ENCODE assay signal across 13 mouse cellular contexts in the genomic region with DNA sequence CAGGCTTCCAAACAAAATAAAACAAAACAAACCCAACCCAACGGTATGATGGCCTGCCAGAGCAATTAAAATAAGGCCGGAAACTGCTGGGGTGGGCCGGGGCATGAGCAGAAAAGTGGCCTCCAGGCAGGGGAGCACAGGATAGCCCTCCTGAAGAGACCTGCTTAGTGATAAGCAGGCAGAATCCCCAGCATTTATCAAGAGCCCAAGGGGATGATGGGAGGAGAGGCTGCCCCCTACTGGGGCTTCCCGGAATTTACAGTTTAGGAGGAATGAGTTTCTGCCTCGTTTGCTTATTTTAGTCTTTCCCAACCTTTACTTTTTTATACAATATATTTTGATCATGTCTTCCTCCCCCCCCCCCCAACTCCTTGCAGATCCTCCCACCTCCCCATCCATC. TPM values are rescaled to one million over a fixed set of nuclear protein-coding genes. Genes with fewer than 3 reads are reported as not detected.
DNase-seq lines count a peak whose midpoint lies in the region; ATAC-seq and TF ChIP-seq lines count a peak whose summit lies in the region.
"Had no signal": no experiment of that assay in that cellular context is flagged by ENCODE, and none has a peak within 500 bp of the region (broad histone marks: within the 10 kb centered on the region; RNA-seq: fewer than 3 reads in every experiment).

No protein-coding gene starts in this region.

- no peaks in the 10 kb centered on the region for H3K36me3 ChIP-seq in forebrain, embryonic 11.5 days (ENCODE audit: control insufficient read depth, insufficient read depth, low read length)
- no peaks in the 10 kb centered on the region for H3K36me3 ChIP-seq in forebrain, embryonic 14.5 days (ENCODE audit: control insufficient read depth, insufficient read depth, low read length)
- no peaks in the 10 kb centered on the region for H3K36me3 ChIP-seq in liver, embryonic 14.5 days (replicated peaks; ENCODE audit: control insufficient read depth, insufficient read depth, low read depth)
- no peaks in the 10 kb centered on the region for H3K36me3 ChIP-seq in liver, embryonic 12.5 days
- H3K36me3 ChIP-seq: forebrain, embryonic 15.5 days; limb, embryonic 15.5 days; neural tube, embryonic 12.5 days had no signal

- no peak overlapping the region for H3K27ac ChIP-seq in forebrain, embryonic 11.5 days (ENCODE audit: low read depth, low read length)
- no peak overlapping the region for H3K27ac ChIP-seq in forebrain, embryonic 14.5 days (ENCODE audit: low read depth, low read length)
- no peak overlapping the region for H3K27ac ChIP-seq in liver, embryonic 14.5 days
- H3K27ac ChIP-seq in liver, embryonic 12.5 days, result no peak overlapping the region
- H3K27ac ChIP-seq: forebrain, embryonic 15.5 days; limb, embryonic 15.5 days; neural tube, embryonic 12.5 days had no signal

- no peak overlapping the region for H3K4me2 ChIP-seq in forebrain, embryonic 11.5 days (ENCODE audit: low read depth, low read length, severe bottlenecking)
- H3K4me2 ChIP-seq in forebrain, embryonic 14.5 days (ENCODE audit: low read length), result no peak overlapping the region
- no peak overlapping the region for H3K4me2 ChIP-seq in liver, embryonic 14.5 days (ENCODE audit: low read depth)
- no peak overlapping the region for H3K4me2 ChIP-seq in liver, embryonic 12.5 days
- H3K4me2 ChIP-seq: forebrain, embryonic 15.5 days; limb, embryonic 15.5 days; neural tube, embryonic 12.5 days had no signal

- no peak overlapping the region for H3K9ac ChIP-seq in forebrain, embryonic 11.5 days (ENCODE audit: low read length)
- H3K9ac ChIP-seq in forebrain, embryonic 14.5 days (ENCODE audit: low read length), result no peak overlapping the region
- H3K9ac ChIP-seq in liver, embryonic 14.5 days (replicated peaks), result no peak overlapping the region
- H3K9ac ChIP-seq in liver, embryonic 12.5 days, result no peak overlapping the region
- H3K9ac ChIP-seq: forebrain, embryonic 15.5 days; limb, embryonic 15.5 days; neural tube, embryonic 12.5 days had no signal

- 92% methylated on average over 5 of the region's 5 CpGs for WGBS in forebrain, embryonic 11.5 days
- 88% methylated on average over 5 of the region's 5 CpGs for WGBS in forebrain, embryonic 14.5 days
- WGBS in liver, embryonic 14.5 days (ENCODE audit: insufficient replicate concordance), result 65% methylated on average over 5 of the region's 5 CpGs
- 62% methylated on average over 5 of the region's 5 CpGs for WGBS in liver, embryonic 12.5 days (ENCODE audit: insufficient replicate concordance)

- ATAC-seq in forebrain, embryonic 11.5 days (replicated peaks; ENCODE audit: low FRiP score), result no peak
- ATAC-seq in forebrain, embryonic 14.5 days, result no peak
- ATAC-seq in liver, embryonic 14.5 days (ENCODE audit: insufficient read depth), result no peak
- ATAC-seq in liver, embryonic 12.5 days, result no peak
- ATAC-seq: forebrain, embryonic 15.5 days had no signal

- no peaks in the 10 kb centered on the region for H3K27me3 ChIP-seq in forebrain, embryonic 11.5 days (ENCODE audit: control insufficient read depth, insufficient read depth, low read length)
- H3K27me3 ChIP-seq in forebrain, embryonic 14.5 days (replicated peaks; ENCODE audit: control insufficient read depth, insufficient read depth, low read length), result no peaks in the 10 kb centered on the region
- no peaks in the 10 kb centered on the region for H3K27me3 ChIP-seq in liver, embryonic 14.5 days (ENCODE audit: control insufficient read depth, insufficient read depth, low read length)
- H3K27me3 ChIP-seq in liver, embryonic 12.5 days (replicated peaks), result peaks cover 16% of the 10 kb centered on the region
- H3K27me3 ChIP-seq: forebrain, embryonic 15.5 days; neural tube, embryonic 12.5 days had no signal

- no peak for TF ChIP-seq POLR2A in brain, embryonic 14.5 days (IDR thresholded peaks at IDR 0.05; ENCODE audit: borderline replicate concordance, extremely low read depth, insufficient read depth, insufficient read length, poor library complexity, severe bottlenecking)

- peak; percentile 57 for TF ChIP-seq CTCF in liver, embryonic 14.5 days (IDR thresholded peaks at IDR 0.05; ENCODE audit: low read depth)
- peak; percentile 34; the same call in 1 of the 2 replicates for TF ChIP-seq CTCF in brain, embryonic 14.5 days (IDR thresholded peaks at IDR 0.05; ENCODE audit: borderline replicate concordance, extremely low read depth, insufficient read depth, insufficient read length)

- DNase-seq in forebrain, embryonic 11.5 days (ENCODE audit: low spot score), result peak; percentile 51
- DNase-seq in forebrain, embryonic 14.5 days (ENCODE audit: low spot score), result no peak
- no peak for DNase-seq in liver, embryonic 14.5 days (ENCODE audit: low read depth in 3 of 3, low spot score in 3 of 3)
- DNase-seq in CD4-positive helper T cell, adult 2 months (ENCODE audit: low read depth, low spot score), result peak; percentile 10
- DNase-seq in brain, embryonic 14.5 days (ENCODE audit: low read depth), result no peak
- no peak for DNase-seq in urinary bladder, postnatal 25 days (ENCODE audit: low spot score)
- DNase-seq in frontal cortex, adult 2 months (ENCODE audit: extremely low spot score in 1 of 2, low spot score in 1 of 2), result no peak

- TF ChIP-seq EP300 in liver, embryonic 14.5 days (IDR thresholded peaks at IDR 0.05; ENCODE audit: low read depth), result no peak

- no peak overlapping the region for H3K4me3 ChIP-seq in forebrain, embryonic 11.5 days (ENCODE audit: low read depth, low read length)
- H3K4me3 ChIP-seq in forebrain, embryonic 14.5 days (ENCODE audit: low read depth, low read length), result no peak overlapping the region
- no peak overlapping the region for H3K4me3 ChIP-seq in liver, embryonic 14.5 days (ENCODE audit: insufficient read depth in 1 of 2, low read depth in 2 of 2, low read length in 2 of 2)
- H3K4me3 ChIP-seq in liver, embryonic 12.5 days, result no peak overlapping the region
- H3K4me3 ChIP-seq: forebrain, embryonic 15.5 days; limb, embryonic 15.5 days; neural tube, embryonic 12.5 days had no signal

- no peaks in the 10 kb centered on the region for H3K4me1 ChIP-seq in forebrain, embryonic 11.5 days (replicated peaks; ENCODE audit: control insufficient read depth, insufficient read depth, low read length)
- no peaks in the 10 kb centered on the region for H3K4me1 ChIP-seq in forebrain, embryonic 14.5 days (ENCODE audit: control insufficient read depth, insufficient read depth, low read length)
- H3K4me1 ChIP-seq in liver, embryonic 14.5 days (replicated peaks; ENCODE audit: control insufficient read depth in 2 of 2, insufficient read depth in 2 of 2, low read length in 1 of 2), result no peaks in the 10 kb centered on the region
- H3K4me1 ChIP-seq in liver, embryonic 12.5 days, result no peaks in the 10 kb centered on the region
- H3K4me1 ChIP-seq: forebrain, embryonic 15.5 days had no signal

- H3K9me3 ChIP-seq in forebrain, embryonic 11.5 days (ENCODE audit: control insufficient read depth, low read length), result no peaks in the 10 kb centered on the region
- H3K9me3 ChIP-seq in forebrain, embryonic 14.5 days (replicated peaks; ENCODE audit: control insufficient read depth, low read length), result no peaks in the 10 kb centered on the region
- no peaks in the 10 kb centered on the region for H3K9me3 ChIP-seq in liver, embryonic 14.5 days (ENCODE audit: control insufficient read depth, low read length)
- no peaks in the 10 kb centered on the region for H3K9me3 ChIP-seq in liver, embryonic 12.5 days (replicated peaks)
- H3K9me3 ChIP-seq: forebrain, embryonic 15.5 days; limb, embryonic 15.5 days; neural tube, embryonic 12.5 days had no signal

RNA-seq across cellular contexts. Expression of a gene that starts 37.3 kb away (rescaled TPM):
- 1.9 and 3.2 TPM in 2 replicates for polyA plus RNA-seq in forebrain, embryonic 11.5 days (2014; fragmentation: Nextera tagmentation; extraction: Ambion mirVana)
- 0.17 and 0.20 TPM in 2 replicates for polyA plus RNA-seq in forebrain, embryonic 14.5 days (2014; fragmentation: Nextera tagmentation; extraction: Ambion mirVana)
- polyA plus RNA-seq in liver, embryonic 14.5 days (2012; rRNA removed), result 0.01 TPM in 1 of 2 replicates, not detected in the other
- not detected in 2 replicates for polyA plus RNA-seq in liver, embryonic 14.5 days (2014; fragmentation: Nextera tagmentation; extraction: Ambion mirVana)
- not detected in 2 replicates for polyA plus RNA-seq in liver, embryonic 12.5 days (2016; fragmentation: Nextera tagmentation; extraction: Ambion mirVana)
- polyA plus RNA-seq in brain, embryonic 14.5 days (2012; rRNA removed), result 0.08 and 0.35 TPM in 2 replicates
- 566 and 676 TPM in 2 replicates for polyA plus RNA-seq in frontal cortex, adult 2 months (2012; rRNA removed)
- polyA plus RNA-seq: C2C12; kidney, embryonic 14.5 days had no signal

RNA-seq across cellular contexts. Expression of a gene that starts 59.4 kb away (rescaled TPM):
- polyA plus RNA-seq in forebrain, embryonic 11.5 days (2014; fragmentation: Nextera tagmentation; extraction: Ambion mirVana), result 1,443 and 1,598 TPM in 2 replicates
- polyA plus RNA-seq in forebrain, embryonic 14.5 days (2014; fragmentation: Nextera tagmentation; extraction: Ambion mirVana), result 1,255 and 1,755 TPM in 2 replicates
- polyA plus RNA-seq in liver, embryonic 14.5 days (2012; rRNA removed), result 1,110 and 1,446 TPM in 2 replicates
- polyA plus RNA-seq in liver, embryonic 14.5 days (2014; fragmentation: Nextera tagmentation; extraction: Ambion mirVana), result 1,498 and 1,559 TPM in 2 replicates
- 1,191 and 1,263 TPM in 2 replicates for polyA plus RNA-seq in liver, embryonic 12.5 days (2016; fragmentation: Nextera tagmentation; extraction: Ambion mirVana)
- polyA plus RNA-seq in brain, embryonic 14.5 days (2012; rRNA removed), result 1,952 and 2,264 TPM in 2 replicates
- 932 and 941 TPM in 2 replicates for polyA plus RNA-seq in frontal cortex, adult 2 months (2012; rRNA removed)

Comparison
In these comparisons a context has a peak if more than half of its experiments do, and no peak if none do; other contexts are left out.
1. DNase-seq: peak in forebrain, embryonic 11.5 days (single experiment) and CD4-positive helper T cell, adult 2 months (single experiment); none in forebrain, embryonic 14.5 days (single experiment), liver, embryonic 14.5 days (0 of 3), brain, embryonic 14.5 days (single experiment), urinary bladder, postnatal 25 days (single experiment) and frontal cortex, adult 2 months (0 of 2).
2. RNA of a gene that starts 37.3 kb away (polyA plus RNA-seq): 566 to 676 TPM in frontal cortex, adult 2 months; 1.9 to 3.2 TPM in forebrain, embryonic 11.5 days, 0.17 to 0.20 TPM in forebrain, embryonic 14.5 days, 0.08 to 0.35 TPM in brain, embryonic 14.5 days, 0.01 TPM in liver, embryonic 14.5 days and not detected in liver, embryonic 12.5 days; every median in the first group is over 100 times any median in the second.